Mouse (Mus musculus): ENCODE data around the gene Chat.

DNA sequence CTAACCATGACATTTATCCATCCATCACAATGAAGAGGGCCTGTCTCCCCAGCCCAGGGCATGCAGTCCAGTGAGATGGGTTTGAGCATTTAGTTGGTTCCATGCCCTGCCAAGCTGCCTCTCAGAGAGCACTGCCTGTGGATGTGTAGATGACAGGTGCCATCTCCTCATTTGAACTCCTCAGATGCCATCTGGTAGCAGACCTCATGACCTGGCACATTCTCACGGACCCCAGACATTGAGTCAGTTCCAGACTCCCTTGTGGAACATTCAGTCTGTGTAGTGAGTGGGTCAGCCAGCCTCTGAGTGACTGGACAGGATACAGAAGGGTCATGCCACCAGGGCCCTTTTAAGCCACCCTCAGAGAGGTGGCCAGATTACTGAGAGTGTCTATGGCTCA lies 11.8 kb upstream of the Chat start:
- TF ChIP-seq POLR2A (IDR thresholded peaks at IDR 0.05; ENCODE audit: extremely low read depth, insufficient read depth, low read length) (no peak), CTCF (IDR thresholded peaks at IDR 0.05; ENCODE audit: low read depth, low read length) (no peak)
